Mouse (Mus musculus) urinary bladder, postnatal 4 days (tissue): Measurements from ENCODE around the gene Usp29.
"Not testable (repeated sequence)": the region's sequence is repeated elsewhere in the genome, so short reads cannot be mapped to it uniquely, and the experiment has no call there.

ENCODE experiments used
- DNase-seq, 2 experiments: peaks; one replicate each; pipeline ENCODE4 v3.0.0; 2021 to 2022; ENCODE audit warnings: low spot score in 2 of 2

Usp29 gene

GRCm38 (mm10) chr7:6925926-6926730 lies 195.8 kb downstream of the Usp29 start:
- no peak for DNase-seq

GRCm38 (mm10) chr7:6926731-6926995 lies 196.3 kb downstream of the Usp29 start:
- no peak for DNase-seq

- no peak for DNase-seq
Measured at GRCm38 (mm10) chr7:6929286-6929685, 198.9 kb downstream of the Usp29 start.

GRCm38 (mm10) chr7:6934741-6935140 lies 204.4 kb downstream of the Usp29 start:
- DNase-seq, result no peak

GRCm38 (mm10) chr7:6937040-6937439 lies 206.7 kb downstream of the Usp29 start:
- DNase-seq, result peak; percentile 60 to 82

- DNase-seq, result no peak
Measured at GRCm38 (mm10) chr7:6940761-6941231, 210.4 kb downstream of the Usp29 start.

- peak in 1 of 2 experiments; percentile 59 for DNase-seq
Measured at GRCm38 (mm10) chr7:6948061-6948460, 217.7 kb downstream of the Usp29 start.

GRCm38 (mm10) chr7:6956576-6956975 lies 226.2 kb downstream of the Usp29 start:
- no peak for DNase-seq

GRCm38 (mm10) chr7:6958574-6958973 lies 228.2 kb downstream of the Usp29 start:
- no peak for DNase-seq

GRCm38 (mm10) chr7:6973566-6973965 lies 243.2 kb downstream of the Usp29 start:
- no peak for DNase-seq

- no peak for DNase-seq
Measured at GRCm38 (mm10) chr7:6976890-6977289, 246.5 kb downstream of the Usp29 start.

GRCm38 (mm10) chr7:6995251-6995650 lies 264.9 kb downstream of the Usp29 start, which contains the start of gene Aurkc:
Gene Aurkc, plus strand, starts transcription at chr7:6995300.
- not testable (repeated sequence) for DNase-seq

GRCm38 (mm10) chr7:6998914-6999313 lies 268.5 kb downstream of the Usp29 start:
- not testable (repeated sequence) for DNase-seq

- not testable (repeated sequence) for DNase-seq
Measured at GRCm38 (mm10) chr7:7005441-7005840, 275.1 kb downstream of the Usp29 start.
